9 mouse cellular contexts compared by ENCODE assay signal in the genomic region with DNA sequence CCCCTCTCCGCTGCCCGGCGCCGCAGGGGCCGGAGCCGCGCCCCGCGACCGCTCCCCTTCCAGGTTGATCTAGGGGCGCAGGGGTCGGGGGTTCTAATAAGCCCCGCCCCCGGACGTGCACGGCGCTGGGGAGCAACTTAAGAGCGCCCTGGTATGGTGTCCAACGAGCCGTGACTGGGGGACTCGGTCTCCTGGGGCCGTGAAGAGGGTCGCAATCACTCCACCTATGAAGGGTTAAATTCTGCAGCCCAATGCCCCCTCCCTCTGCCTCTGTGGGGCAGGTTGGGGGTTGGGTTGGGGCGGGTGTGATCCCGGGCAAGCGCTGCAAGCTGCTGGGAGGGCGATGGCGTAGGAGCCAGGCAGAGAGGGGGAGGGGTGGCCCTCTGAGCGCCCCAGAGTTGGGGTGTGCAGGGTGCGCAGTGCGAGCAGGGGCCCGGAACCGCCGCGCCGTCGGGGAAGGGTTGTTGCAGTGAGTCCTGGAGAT. TPM values are rescaled to one million over a fixed set of nuclear protein-coding genes. Genes with fewer than 3 reads are reported as not detected.
DNase-seq lines count a peak whose midpoint lies in the region; ATAC-seq and TF ChIP-seq lines count a peak whose summit lies in the region.
"Had no signal": no experiment of that assay in that cellular context is flagged by ENCODE, and none has a peak within 500 bp of the region (broad histone marks: within the 10 kb centered on the region; RNA-seq: fewer than 3 reads in every experiment).

No protein-coding gene starts in this region.

- peak overlapping the region; percentile 74 for H3K4me2 ChIP-seq in hindbrain, postnatal 0 days (ENCODE audit: low read depth, low read length)

- no peaks in the 10 kb centered on the region for H3K9me3 ChIP-seq in hindbrain, postnatal 0 days (ENCODE audit: low read length)
- no peaks in the 10 kb centered on the region for H3K9me3 ChIP-seq in megakaryocyte, embryonic 14.5 days

- H3K9ac ChIP-seq in hindbrain, postnatal 0 days (replicated peaks; ENCODE audit: low read length): peak overlapping the region; percentile 99

- peak; percentile 81 for ATAC-seq in hindbrain, postnatal 0 days

- peak overlapping the region; percentile 96 for H3K4me3 ChIP-seq in hindbrain, postnatal 0 days (ENCODE audit: low read length)
- peak overlapping the region; percentile 94 for H3K4me3 ChIP-seq in megakaryocyte, embryonic 14.5 days (replicated peaks)

- no peaks in the 10 kb centered on the region for H3K27me3 ChIP-seq in hindbrain, postnatal 0 days (ENCODE audit: insufficient read depth, low read length)
- H3K27me3 ChIP-seq in megakaryocyte, embryonic 14.5 days (replicated peaks): peaks cover 40% of the 10 kb centered on the region

- WGBS in hindbrain, postnatal 0 days: under 1% methylated on average over 36 of the region's 37 CpGs

- H3K27ac ChIP-seq in hindbrain, postnatal 0 days: peak overlapping the region; percentile 96

- DNase-seq in R1 (ENCODE audit: low read depth, low spot score): peak; percentile 64
- peak; percentile 70 to 77 for DNase-seq in cerebellum, postnatal 36 days
- peak; percentile 57 to 67 for DNase-seq in gastrocnemius, adult 8-10 months (ENCODE audit: low spot score in 2 of 2)
- peak; percentile 76 for DNase-seq in hindbrain, postnatal 0 days (ENCODE audit: low spot score)
- DNase-seq in left cerebral cortex, postnatal 14 days (ENCODE audit: low spot score in 2 of 2): peak; percentile 71 to 82
- peak; percentile 69 for DNase-seq in right cerebral cortex, adult 2 months (ENCODE audit: low spot score in 2 of 2)
- peak; percentile 68 for DNase-seq in urinary bladder, postnatal 25 days (ENCODE audit: low spot score)

- H3K36me3 ChIP-seq in hindbrain, postnatal 0 days (ENCODE audit: insufficient read depth, low read length): no peaks in the 10 kb centered on the region
- H3K36me3 ChIP-seq in megakaryocyte, embryonic 14.5 days (replicated peaks; ENCODE audit: low read length): no peaks in the 10 kb centered on the region

- peaks cover 11% of the 10 kb centered on the region; the same call in 1 of the 2 replicates for H3K4me1 ChIP-seq in hindbrain, postnatal 0 days (ENCODE audit: insufficient read depth, low read length)
- peaks cover 24% of the 10 kb centered on the region for H3K4me1 ChIP-seq in megakaryocyte, embryonic 14.5 days

- no peak for TF ChIP-seq CTCF in hindbrain, postnatal 0 days (IDR thresholded peaks at IDR 0.05; ENCODE audit: low read depth)

- intact Hi-C loops in left cerebral cortex, postnatal 14 days (cut with DNase I): no loop called here

RNA-seq across cellular contexts. Expression of a gene that starts 0.5 kb away (rescaled TPM):
- total RNA-seq in gastrocnemius, adult 8-10 months (2022): 10 to 100 TPM; 35.6 to 40.3 (median 38.5) TPM
- total RNA-seq in hindbrain, postnatal 0 days (2014; rRNA removed): 39.2 and 39.9 TPM in 2 replicates
- 4.6 and 4.9 TPM in 2 replicates for polyA plus RNA-seq in hindbrain, postnatal 0 days (2015; fragmentation: Nextera tagmentation; extraction: Ambion mirVana)
- total RNA-seq in left cerebral cortex, postnatal 14 days (2021): 10 to 100 TPM; 71.1 to 86.9 TPM
- polyA plus RNA-seq in megakaryocyte, embryonic 14.5 days (2012; ENCODE audit: insufficient read depth, low replicate concordance): 1.9 and 3.9 TPM in 2 replicates

RNA-seq across cellular contexts. Expression of a gene that starts 4.4 kb away (rescaled TPM):
- not detected for total RNA-seq in gastrocnemius, adult 8-10 months (2022)
- total RNA-seq in hindbrain, postnatal 0 days (2014; rRNA removed): 0.72 TPM in 1 of 2 replicates, not detected in the other
- polyA plus RNA-seq in hindbrain, postnatal 0 days (2015; fragmentation: Nextera tagmentation; extraction: Ambion mirVana): 0.11 and 0.15 TPM in 2 replicates
- not detected for total RNA-seq in left cerebral cortex, postnatal 14 days (2021)
- not detected in 2 replicates for polyA plus RNA-seq in megakaryocyte, embryonic 14.5 days (2012; ENCODE audit: insufficient read depth, low replicate concordance)
- total RNA-seq: layer of hippocampus, adult 8-10 months had no signal

RNA-seq across cellular contexts. Expression of a gene that starts 7.7 kb away (rescaled TPM):
- 10 to 100 TPM; 27.8 to 38.4 (median 35.3) TPM for total RNA-seq in gastrocnemius, adult 8-10 months (2022)
- total RNA-seq in hindbrain, postnatal 0 days (2014; rRNA removed): 18.3 and 18.8 TPM in 2 replicates
- polyA plus RNA-seq in hindbrain, postnatal 0 days (2015; fragmentation: Nextera tagmentation; extraction: Ambion mirVana): 9.1 and 10.5 TPM in 2 replicates
- 10 to 100 TPM; 54.3 to 54.4 TPM for total RNA-seq in left cerebral cortex, postnatal 14 days (2021)
- 36.5 and 129 TPM in 2 replicates for polyA plus RNA-seq in megakaryocyte, embryonic 14.5 days (2012; ENCODE audit: insufficient read depth, low replicate concordance)

RNA-seq across cellular contexts. Expression of a gene that starts 29.6 kb away (rescaled TPM):
- 10 to 100 TPM; 25.2 to 33.8 (median 28.9) TPM for total RNA-seq in gastrocnemius, adult 8-10 months (2022)
- 1.5 TPM in 1 of 2 replicates, not detected in the other for total RNA-seq in hindbrain, postnatal 0 days (2014; rRNA removed)
- polyA plus RNA-seq in hindbrain, postnatal 0 days (2015; fragmentation: Nextera tagmentation; extraction: Ambion mirVana): 0.85 and 1.5 TPM in 2 replicates
- under 1 TPM; 0.76 to 0.79 TPM for total RNA-seq in left cerebral cortex, postnatal 14 days (2021)
- not detected in 2 replicates for polyA plus RNA-seq in megakaryocyte, embryonic 14.5 days (2012; ENCODE audit: insufficient read depth, low replicate concordance)

RNA-seq across cellular contexts. Expression of a gene that starts 35.5 kb away (rescaled TPM):
- 1 to 10 TPM; 2.5 to 5.8 (median 4.0) TPM for total RNA-seq in gastrocnemius, adult 8-10 months (2022)
- 19.1 and 19.2 TPM in 2 replicates for total RNA-seq in hindbrain, postnatal 0 days (2014; rRNA removed)
- polyA plus RNA-seq in hindbrain, postnatal 0 days (2015; fragmentation: Nextera tagmentation; extraction: Ambion mirVana): 3.8 and 4.4 TPM in 2 replicates
- 10 to 100 TPM; 15.4 to 20.4 TPM for total RNA-seq in left cerebral cortex, postnatal 14 days (2021)
- polyA plus RNA-seq in megakaryocyte, embryonic 14.5 days (2012; ENCODE audit: insufficient read depth, low replicate concordance): 0.64 TPM in 1 of 2 replicates, not detected in the other

Comparison
In these comparisons a context has a peak if more than half of its experiments do, and no peak if none do; other contexts are left out.
1. Peak in every context shown above with its lines: DNase-seq, ATAC-seq, H3K4me3 ChIP-seq and H3K27ac ChIP-seq.